Mouse (Mus musculus): ENCODE measurements around the gene Ugt8a. TPM values are rescaled to one million over a fixed set of nuclear protein-coding genes. Genes with fewer than 3 reads are reported as not detected.
A peak's percentile ranks its signal among the peaks of the same experiment; 100 is the strongest.

The Ugt8a gene
- polyA plus RNA-seq, 1 experiment from 2014 or later: 0.75 TPM

DNA sequence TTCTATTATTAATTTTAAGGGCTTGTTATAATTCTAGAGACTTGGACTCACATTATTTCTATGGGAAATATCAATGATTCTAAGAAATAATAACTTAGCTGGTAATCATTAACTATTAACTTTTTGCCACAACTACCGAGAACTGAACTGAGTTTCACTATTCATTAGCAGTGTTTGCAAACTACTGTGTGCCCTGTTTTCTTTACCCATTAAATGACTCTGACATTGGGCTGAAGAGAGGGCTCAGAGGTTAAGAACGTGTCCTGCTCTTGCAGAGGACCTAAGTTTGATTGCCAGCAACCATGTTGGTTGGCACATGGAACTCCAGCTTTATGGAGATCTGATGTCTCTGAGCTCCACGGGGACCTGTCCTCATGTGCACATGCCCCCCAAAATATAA is 2.4 kb upstream of the Ugt8a start:
- H3K36me3 ChIP-seq (ENCODE audit: control insufficient read depth, insufficient read depth, low read length): no peaks in the 10 kb centered on the region
- no peak overlapping the region for H3K4me3 ChIP-seq (ENCODE audit: low read depth, low read length)
- H3K4me1 ChIP-seq (ENCODE audit: control insufficient read depth, insufficient read depth, low read length): 0 out of 2 replicates have a peak, but pooled peaks cover 6% of the 10 kb centered on the region
- ATAC-seq (ENCODE audit: insufficient number of reproducible peaks, low FRiP score, low TSS enrichment, low read depth) (no peak), DNase-seq (ENCODE audit: low spot score) (no peak)
- no peaks in the 10 kb centered on the region for H3K9me3 ChIP-seq (ENCODE audit: control insufficient read depth, low read length)
- no peak overlapping the region for H3K4me2 ChIP-seq (ENCODE audit: low read depth, severe bottlenecking)
- WGBS: 78% methylated on average over 3 of the region's 3 CpGs
- no peak overlapping the region for H3K27ac ChIP-seq (replicated peaks; ENCODE audit: low read depth, low read length)
- H3K9ac ChIP-seq (ENCODE audit: low read length): no peak overlapping the region
- peaks cover 27% of the 10 kb centered on the region for H3K27me3 ChIP-seq (ENCODE audit: control insufficient read depth, insufficient read depth, low read length)

DNA sequence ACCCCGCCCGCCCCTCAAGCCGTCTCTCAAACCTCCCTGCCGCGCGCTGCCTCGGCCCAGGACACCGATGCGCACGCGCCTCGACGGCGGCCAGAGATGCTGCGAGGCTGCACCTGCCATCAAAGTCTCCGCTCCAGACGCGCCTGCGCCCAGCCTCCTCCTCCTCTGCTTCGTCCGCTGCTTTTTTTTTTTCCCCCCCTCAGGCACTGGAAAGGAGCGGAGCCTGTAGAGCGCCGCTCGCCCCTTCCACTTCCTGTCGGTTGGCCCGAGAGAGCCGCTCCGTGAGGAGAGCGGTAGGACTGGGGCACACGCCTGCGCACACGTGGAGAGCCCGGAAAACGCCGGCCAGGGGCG is 314 bp upstream of the Ugt8a start:
- Histone ChIP-seq H3K27me3 (ENCODE audit: control insufficient read depth, insufficient read depth, low read length) (peaks cover 27% of the 10 kb centered on the region), H3K27ac (replicated peaks; ENCODE audit: low read depth, low read length) (no peak overlapping the region), H3K36me3 (ENCODE audit: control insufficient read depth, insufficient read depth, low read length) (no peaks in the 10 kb centered on the region), H3K9ac (ENCODE audit: low read length) (no peak overlapping the region), H3K9me3 (ENCODE audit: control insufficient read depth, low read length) (no peaks in the 10 kb centered on the region), H3K4me2 (ENCODE audit: low read depth, severe bottlenecking) (peak overlapping the region; percentile 89), H3K4me1 (ENCODE audit: control insufficient read depth, insufficient read depth, low read length) (0 out of 2 replicates have a peak, but pooled peaks cover 6% of the 10 kb centered on the region), H3K4me3 (ENCODE audit: low read depth, low read length) (peak overlapping the region; percentile 48)
- ATAC-seq (ENCODE audit: insufficient number of reproducible peaks, low FRiP score, low TSS enrichment, low read depth): peak; percentile 54; the same call in 1 of the 2 replicates
- WGBS: 0% methylated on average over 30 of the region's 37 CpGs
- peak; percentile 68 for DNase-seq (ENCODE audit: low spot score)

DNA sequence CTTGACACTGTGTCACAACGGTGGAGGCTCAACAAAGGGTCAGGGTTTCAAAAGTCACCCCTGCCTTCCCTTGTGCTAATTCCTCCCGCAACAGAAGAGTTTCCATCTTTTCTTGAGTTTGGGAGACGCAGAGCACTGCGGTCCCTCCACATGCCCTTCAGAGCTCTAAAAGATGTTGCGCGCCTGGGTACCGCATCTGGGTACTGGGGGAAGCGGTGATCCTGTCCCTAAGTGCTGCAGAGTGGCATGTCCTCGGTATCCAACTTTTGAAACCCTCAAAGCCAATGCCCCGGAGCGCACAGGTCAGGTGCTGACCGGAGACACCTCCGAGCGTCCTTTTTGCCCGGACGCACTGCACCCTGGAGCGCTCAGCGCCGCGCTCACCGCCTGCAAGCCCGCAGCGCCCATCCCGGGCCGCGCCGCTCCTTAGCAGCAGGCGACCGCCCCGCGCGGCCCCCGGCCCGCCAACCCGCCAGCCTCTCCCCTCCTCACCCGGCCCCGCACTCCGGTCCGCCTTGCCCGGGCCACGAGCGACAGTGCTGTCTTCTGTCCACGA is 805 bp downstream of the Ugt8a start:
- DNase-seq (ENCODE audit: low spot score) (peak; percentile 65), ATAC-seq (ENCODE audit: insufficient number of reproducible peaks, low FRiP score, low TSS enrichment, low read depth) (peak; percentile 19)
- peaks cover 27% of the 10 kb centered on the region for H3K27me3 ChIP-seq (ENCODE audit: control insufficient read depth, insufficient read depth, low read length)
- 0 out of 2 replicates have a peak, but pooled peaks cover 6% of the 10 kb centered on the region for H3K4me1 ChIP-seq (ENCODE audit: control insufficient read depth, insufficient read depth, low read length)
- no peak overlapping the region for H3K27ac ChIP-seq (replicated peaks; ENCODE audit: low read depth, low read length)
- no peaks in the 10 kb centered on the region for H3K9me3 ChIP-seq (ENCODE audit: control insufficient read depth, low read length)
- H3K9ac ChIP-seq (ENCODE audit: low read length): peak overlapping the region; percentile 27; the same call in 1 of the 2 replicates
- 1% methylated on average over 34 of the region's 43 CpGs for WGBS
- H3K4me2 ChIP-seq (ENCODE audit: low read depth, severe bottlenecking): peak overlapping the region; percentile 89
- no peaks in the 10 kb centered on the region for H3K36me3 ChIP-seq (ENCODE audit: control insufficient read depth, insufficient read depth, low read length)
- H3K4me3 ChIP-seq (ENCODE audit: low read depth, low read length): peak overlapping the region; percentile 48

DNA sequence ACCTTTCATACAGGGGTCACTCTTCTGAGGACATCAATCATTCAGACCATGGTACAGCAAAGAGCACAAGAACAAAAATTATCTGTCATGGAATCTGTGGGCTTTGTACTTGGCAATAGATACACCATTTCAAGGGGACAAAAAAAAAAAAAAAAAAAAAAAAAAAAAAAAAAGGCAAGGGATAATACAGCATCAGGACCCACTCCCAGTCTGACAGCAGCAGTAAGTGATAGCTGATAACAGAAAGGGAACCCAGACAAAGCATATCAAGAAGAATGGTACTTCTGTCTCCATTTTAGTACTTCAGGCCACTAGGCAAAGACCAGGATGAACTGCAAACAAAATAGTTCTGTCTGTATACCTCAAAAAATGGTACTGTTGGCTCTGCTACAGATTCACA is 2.6 kb downstream of the Ugt8a start:
- DNase-seq (ENCODE audit: low spot score) (no peak), ATAC-seq (ENCODE audit: insufficient number of reproducible peaks, low FRiP score, low TSS enrichment, low read depth) (no peak)
- H3K4me3 ChIP-seq (ENCODE audit: low read depth, low read length): no peak overlapping the region
- no peak overlapping the region for H3K9ac ChIP-seq (ENCODE audit: low read length)
- no peak overlapping the region for H3K27ac ChIP-seq (replicated peaks; ENCODE audit: low read depth, low read length)
- H3K36me3 ChIP-seq (ENCODE audit: control insufficient read depth, insufficient read depth, low read length): no peaks in the 10 kb centered on the region
- no peaks in the 10 kb centered on the region for H3K9me3 ChIP-seq (ENCODE audit: control insufficient read depth, low read length)
- peaks cover 27% of the 10 kb centered on the region for H3K27me3 ChIP-seq (ENCODE audit: control insufficient read depth, insufficient read depth, low read length)
- H3K4me2 ChIP-seq (ENCODE audit: low read depth, severe bottlenecking): no peak overlapping the region
- 0 out of 2 replicates have a peak, but pooled peaks cover 6% of the 10 kb centered on the region for H3K4me1 ChIP-seq (ENCODE audit: control insufficient read depth, insufficient read depth, low read length)

DNA sequence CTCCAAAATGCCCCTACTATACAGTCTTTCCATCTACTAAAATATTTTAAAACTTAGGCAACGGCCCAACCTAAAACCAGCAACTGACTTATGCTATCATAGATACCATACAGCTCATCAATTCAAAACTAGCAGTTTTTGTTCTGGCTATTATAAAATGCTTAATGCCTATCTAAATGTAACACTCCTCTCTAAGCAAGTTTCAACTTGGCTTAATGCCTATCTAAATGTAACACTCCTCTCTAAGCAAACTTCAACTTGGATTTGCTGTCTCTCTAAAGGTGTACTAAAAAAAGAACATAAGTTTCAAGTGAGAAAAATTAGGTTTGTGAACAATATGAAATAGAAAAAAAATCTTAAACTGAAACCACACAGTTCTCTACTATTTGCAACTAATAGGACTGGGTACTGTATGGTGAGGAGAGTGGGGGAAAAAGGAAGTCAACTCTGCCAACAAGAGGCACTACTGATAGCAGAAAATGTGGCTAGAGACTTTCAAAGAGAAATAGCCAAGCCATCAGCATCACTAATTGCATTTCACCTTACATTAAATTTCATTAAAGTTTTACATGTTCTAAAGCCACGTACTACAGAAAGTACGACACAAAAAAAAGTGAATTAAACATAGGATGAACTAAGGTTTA is 5.7 kb downstream of the Ugt8a start:
- whole genome bisulfite sequencing: 92% methylated on average over 3 of the region's 3 CpGs
- H3K4me2 ChIP-seq (ENCODE audit: low read depth, severe bottlenecking): no peak overlapping the region
- H3K4me1 ChIP-seq (ENCODE audit: control insufficient read depth, insufficient read depth, low read length): 0 out of 2 replicates have a peak, but pooled peaks cover 4% of the 10 kb centered on the region
- ATAC-seq (ENCODE audit: insufficient number of reproducible peaks, low FRiP score, low TSS enrichment, low read depth): no peak
- no peak for DNase-seq (ENCODE audit: low spot score)
- H3K4me3 ChIP-seq (ENCODE audit: low read depth, low read length): no peak overlapping the region
- H3K27me3 ChIP-seq (ENCODE audit: control insufficient read depth, insufficient read depth, low read length): peaks cover 12% of the 10 kb centered on the region
- no peak overlapping the region for H3K9ac ChIP-seq (ENCODE audit: low read length)
- no peaks in the 10 kb centered on the region for H3K36me3 ChIP-seq (ENCODE audit: control insufficient read depth, insufficient read depth, low read length)
- H3K9me3 ChIP-seq (ENCODE audit: control insufficient read depth, low read length): no peaks in the 10 kb centered on the region
- H3K27ac ChIP-seq (replicated peaks; ENCODE audit: low read depth, low read length): no peak overlapping the region

DNA sequence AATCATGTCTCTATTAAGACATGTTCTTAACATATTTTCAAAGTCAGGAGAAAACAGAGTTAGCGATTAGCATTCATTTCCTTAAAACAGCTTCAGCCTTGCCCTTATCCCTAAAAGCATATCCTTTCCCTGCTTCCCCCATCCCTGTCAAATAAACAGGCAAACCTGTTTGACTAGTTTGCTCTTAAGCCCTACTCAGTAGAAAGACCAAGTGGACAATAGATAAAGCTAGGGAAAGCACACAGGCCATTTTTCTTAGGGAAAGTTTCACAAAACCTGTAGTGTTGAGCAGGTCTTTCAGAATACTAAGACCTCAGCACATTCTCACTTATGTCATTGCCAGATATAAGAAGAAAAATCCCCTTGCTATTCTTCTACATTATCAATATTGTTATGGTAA is 7.4 kb downstream of the Ugt8a start:
- DNase-seq (ENCODE audit: low spot score) (no peak), ATAC-seq (ENCODE audit: insufficient number of reproducible peaks, low FRiP score, low TSS enrichment, low read depth) (no peak)
- 40% methylated on average over 1 of the region's 1 CpGs for WGBS
- H3K4me1 ChIP-seq (ENCODE audit: control insufficient read depth, insufficient read depth, low read length): no peaks in the 10 kb centered on the region
- H3K36me3 ChIP-seq (ENCODE audit: control insufficient read depth, insufficient read depth, low read length): no peaks in the 10 kb centered on the region
- no peak overlapping the region for H3K4me2 ChIP-seq (ENCODE audit: low read depth, severe bottlenecking)
- H3K9me3 ChIP-seq (ENCODE audit: control insufficient read depth, low read length): no peaks in the 10 kb centered on the region
- H3K9ac ChIP-seq (ENCODE audit: low read length): no peak overlapping the region
- no peak overlapping the region for H3K27ac ChIP-seq (replicated peaks; ENCODE audit: low read depth, low read length)
- no peak overlapping the region for H3K4me3 ChIP-seq (ENCODE audit: low read depth, low read length)
- no peaks in the 10 kb centered on the region for H3K27me3 ChIP-seq (ENCODE audit: control insufficient read depth, insufficient read depth, low read length)

DNA sequence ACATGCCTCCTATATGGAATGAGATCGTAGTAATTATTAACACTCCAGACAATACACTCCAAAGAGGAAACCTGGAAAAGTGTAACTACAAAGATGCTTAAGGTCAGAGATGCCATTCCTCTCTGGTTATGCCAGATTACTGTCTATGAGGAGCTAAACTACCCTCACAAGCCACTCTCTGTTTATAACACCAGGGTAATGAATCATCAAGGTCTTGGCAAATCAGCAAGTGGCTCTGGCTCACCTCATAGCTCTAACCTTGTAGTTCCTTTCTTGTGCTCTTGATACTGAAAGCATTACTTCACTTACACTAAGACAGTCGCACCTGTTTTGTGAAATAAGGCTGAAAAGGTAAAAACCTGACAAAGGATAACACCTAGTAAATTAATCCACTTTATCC is 17.5 kb downstream of the Ugt8a start:
- WGBS: 74% methylated on average over 2 of the region's 2 CpGs
- no peak overlapping the region for H3K4me3 ChIP-seq (ENCODE audit: low read depth, low read length)
- no peak for ATAC-seq (ENCODE audit: insufficient number of reproducible peaks, low FRiP score, low TSS enrichment, low read depth)

DNA sequence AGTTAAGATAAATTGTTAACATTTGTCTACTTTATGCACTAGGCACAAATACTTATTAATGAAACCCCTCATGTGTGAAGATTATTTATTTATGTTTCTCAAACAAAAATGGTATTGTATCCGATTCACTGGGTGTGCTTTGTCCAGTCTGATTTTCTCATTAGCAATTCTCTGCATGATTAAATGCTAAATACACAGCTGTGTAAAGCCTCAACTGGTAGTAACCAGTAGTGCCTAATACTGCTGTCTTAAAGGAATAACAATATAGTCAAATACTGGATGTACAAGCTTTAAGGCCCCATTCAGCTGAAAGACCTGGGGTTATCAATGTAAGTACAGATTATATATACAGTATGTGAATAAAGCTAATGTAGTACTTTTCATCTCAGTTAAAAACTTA is 39.4 kb downstream of the Ugt8a start:
- H3K36me3 ChIP-seq (ENCODE audit: control insufficient read depth, insufficient read depth, low read length): no peaks in the 10 kb centered on the region
- no peak overlapping the region for H3K9ac ChIP-seq (ENCODE audit: low read length)
- 92% methylated on average over 1 of the region's 1 CpGs for WGBS
- ATAC-seq (ENCODE audit: insufficient number of reproducible peaks, low FRiP score, low TSS enrichment, low read depth) (no peak), DNase-seq (ENCODE audit: low spot score) (no peak)
- no peak overlapping the region for H3K4me2 ChIP-seq (ENCODE audit: low read depth, severe bottlenecking)
- no peaks in the 10 kb centered on the region for H3K4me1 ChIP-seq (ENCODE audit: control insufficient read depth, insufficient read depth, low read length)
- no peaks in the 10 kb centered on the region for H3K27me3 ChIP-seq (ENCODE audit: control insufficient read depth, insufficient read depth, low read length)
- H3K27ac ChIP-seq (replicated peaks; ENCODE audit: low read depth, low read length): no peak overlapping the region
- no peak overlapping the region for H3K4me3 ChIP-seq (ENCODE audit: low read depth, low read length)
- H3K9me3 ChIP-seq (ENCODE audit: control insufficient read depth, low read length): no peaks in the 10 kb centered on the region

More for the DNA sequence above, 17.5 kb downstream of the Ugt8a start:
- Histone ChIP-seq H3K36me3 (ENCODE audit: control insufficient read depth, insufficient read depth, low read length) (no peaks in the 10 kb centered on the region), H3K9ac (ENCODE audit: low read length) (no peak overlapping the region), H3K9me3 (ENCODE audit: control insufficient read depth, low read length) (no peaks in the 10 kb centered on the region), H3K27ac (replicated peaks; ENCODE audit: low read depth, low read length) (no peak overlapping the region), H3K27me3 (ENCODE audit: control insufficient read depth, insufficient read depth, low read length) (no peaks in the 10 kb centered on the region), H3K4me2 (ENCODE audit: low read depth, severe bottlenecking) (no peak overlapping the region), H3K4me1 (ENCODE audit: control insufficient read depth, insufficient read depth, low read length) (no peaks in the 10 kb centered on the region)
- no peak for DNase-seq (ENCODE audit: low spot score)

DNA sequence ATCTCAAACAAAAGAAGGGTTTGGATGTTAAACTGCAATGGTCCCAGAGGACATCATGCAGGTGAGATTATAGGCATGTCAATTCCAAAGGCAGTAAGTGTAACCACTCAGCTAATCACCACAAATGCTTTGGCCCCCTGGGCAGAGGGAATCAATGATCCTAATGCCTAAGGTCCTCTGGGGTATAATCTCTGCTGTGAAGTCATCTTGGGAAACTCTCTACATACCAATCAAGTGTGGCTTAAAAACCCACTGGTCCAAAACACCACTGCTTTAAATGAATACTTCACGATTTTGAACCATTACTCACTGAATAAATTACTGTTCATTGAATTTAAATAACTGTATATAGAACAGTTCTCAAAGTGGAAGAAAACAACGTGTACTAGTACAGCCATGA is 51.3 kb downstream of the Ugt8a start:
- no peaks in the 10 kb centered on the region for H3K4me1 ChIP-seq (ENCODE audit: control insufficient read depth, insufficient read depth, low read length)
- H3K4me3 ChIP-seq (ENCODE audit: low read depth, low read length): no peak overlapping the region
- DNase-seq (ENCODE audit: low spot score) (no peak), ATAC-seq (ENCODE audit: insufficient number of reproducible peaks, low FRiP score, low TSS enrichment, low read depth) (no peak)
- no peaks in the 10 kb centered on the region for H3K36me3 ChIP-seq (ENCODE audit: control insufficient read depth, insufficient read depth, low read length)
- 68% methylated on average over 2 of the region's 2 CpGs for WGBS
- no peak overlapping the region for H3K4me2 ChIP-seq (ENCODE audit: low read depth, severe bottlenecking)
- no peaks in the 10 kb centered on the region for H3K9me3 ChIP-seq (ENCODE audit: control insufficient read depth, low read length)
- H3K9ac ChIP-seq (ENCODE audit: low read length): no peak overlapping the region
- no peaks in the 10 kb centered on the region for H3K27me3 ChIP-seq (ENCODE audit: control insufficient read depth, insufficient read depth, low read length)
- H3K27ac ChIP-seq (replicated peaks; ENCODE audit: low read depth, low read length): no peak overlapping the region
